Mouse (Mus musculus) activated CD4-positive, CD25-positive, alpha-beta regulatory T cell, adult 4 months (primary cell): ENCODE data around the gene Raly. TPM values are rescaled to one million over a fixed set of nuclear protein-coding genes. Genes with fewer than 3 reads are reported as not detected.
"Not testable (repeated sequence)": the region's sequence is repeated elsewhere in the genome, so short reads cannot be mapped to it uniquely, and the experiment has no call there.

Experiments
- ATAC-seq: one replicate; pipeline ENCODE4 v1.8.0; 2017
- polyA plus RNA-seq, 2 experiments: library from polyadenylated mRNA; unstranded; fragments of 100-300 nt; shearing (Covaris generic); gene quantifications; one replicate each; pipeline ENCODE4 v1.2.1; 2017

The Raly gene
- polyA plus RNA-seq, 2 experiments from 2014 or later = 10.4 to 19.3 TPM

GRCm38 (mm10) chr2:154836537-154836936 lies 45.6 kb downstream of the Raly start:
- peak; percentile 43 for ATAC-seq

GRCm38 (mm10) chr2:154848086-154848485 lies 57.2 kb downstream of the Raly start:
- ATAC-seq = no peak

- peak; percentile 40 for ATAC-seq
Observed at GRCm38 (mm10) chr2:154855383-154855782, 64.5 kb downstream of the Raly start.

DNA sequence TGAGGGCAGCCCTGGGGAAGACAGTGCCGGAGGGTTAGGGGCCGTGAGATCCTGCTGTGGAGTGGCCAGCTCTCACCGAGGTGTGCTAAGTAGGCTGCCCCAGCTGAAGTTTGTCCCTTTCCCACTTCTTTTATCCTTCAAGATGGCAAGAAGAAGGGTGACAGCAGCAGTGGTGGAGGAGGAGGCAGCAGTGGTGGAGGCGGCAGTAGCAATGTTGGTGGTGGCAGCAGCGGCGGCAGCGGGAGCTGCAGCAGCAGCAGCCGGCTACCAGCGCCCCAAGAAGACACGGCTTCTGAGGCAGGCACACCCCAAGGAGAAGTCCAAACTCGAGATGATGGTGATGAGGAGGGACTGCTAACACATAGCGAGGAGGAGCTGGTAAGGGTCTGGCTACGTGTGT lies 72.8 kb downstream of the Raly start:
- no peak for ATAC-seq

DNA sequence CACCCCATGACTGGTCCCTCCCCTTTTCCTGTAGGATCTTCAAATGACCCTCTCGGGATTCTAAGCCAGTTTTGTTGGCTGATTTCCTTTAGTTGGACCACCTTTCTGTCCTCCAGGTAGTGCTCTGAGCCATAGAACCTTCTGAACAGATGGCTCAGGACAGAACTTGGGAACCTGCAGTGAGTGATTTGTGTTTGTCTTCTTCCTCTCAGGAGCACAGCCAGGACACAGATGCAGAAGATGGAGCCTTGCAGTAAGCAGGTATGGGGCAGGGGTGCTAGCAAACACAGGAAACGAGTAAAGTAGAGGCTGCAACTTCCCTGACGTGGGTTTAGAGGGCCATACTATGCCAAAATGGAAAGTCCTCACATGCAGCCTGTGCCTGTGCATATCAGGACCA lies 74.8 kb downstream of the Raly start:
- no peak for ATAC-seq

GRCm38 (mm10) chr2:154868106-154868505 lies 77.2 kb downstream of the Raly start:
- ATAC-seq = no peak

- no peak for ATAC-seq
Observed at GRCm38 (mm10) chr2:154869954-154870641, 79.2 kb downstream of the Raly start.

- ATAC-seq = no peak
Observed at GRCm38 (mm10) chr2:154876621-154877020, 85.7 kb downstream of the Raly start.

GRCm38 (mm10) chr2:154891585-154891984 lies 100.7 kb downstream of the Raly start:
- ATAC-seq = no peak

DNA sequence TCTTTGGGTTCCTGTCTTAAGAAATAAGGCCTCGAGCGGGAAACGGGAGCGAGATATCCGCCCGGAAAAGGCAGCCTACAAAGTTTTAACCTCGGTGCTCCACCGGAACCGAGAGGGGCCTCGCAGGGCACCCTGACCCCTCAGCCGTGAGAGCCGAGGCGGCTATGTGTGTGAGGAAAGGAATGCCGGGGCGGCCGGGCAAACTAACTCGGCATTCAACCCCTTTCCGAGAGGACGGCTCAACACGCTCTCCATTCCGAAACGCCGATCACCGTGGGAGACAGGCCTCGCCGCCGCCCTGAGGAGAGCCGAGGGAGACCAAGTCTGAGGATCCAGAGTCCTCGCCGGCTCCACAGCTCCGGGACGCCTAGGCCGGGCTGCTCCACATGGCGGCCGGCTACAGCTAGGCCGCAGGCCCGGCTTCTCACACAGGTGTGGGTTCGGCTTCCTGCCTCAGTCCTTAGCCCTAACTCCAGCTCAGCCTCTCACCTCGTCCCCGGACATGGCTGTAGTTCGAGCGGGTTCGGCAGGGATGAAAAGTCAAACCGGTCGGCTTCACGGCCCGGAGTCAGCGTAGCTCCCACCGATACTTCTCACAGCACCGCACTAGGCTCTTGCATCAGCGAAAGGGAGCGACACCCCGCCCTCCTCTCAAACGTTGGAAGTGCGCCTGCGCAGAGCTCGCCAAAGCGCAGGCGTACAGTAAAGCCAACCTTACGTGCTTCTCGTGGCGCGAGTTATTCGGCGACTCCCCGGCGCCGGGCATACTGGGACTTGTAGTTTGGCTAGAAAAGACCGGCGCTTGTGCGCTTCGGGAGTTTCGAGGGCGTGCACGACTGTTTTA lies 101.5 kb downstream of the Raly start, which contains the start of gene Eif2s2:
Gene Eif2s2 (minus strand): TSS at position 735 of the 844 bp plus-strand sequence.
- ATAC-seq = peak; percentile 94

DNA sequence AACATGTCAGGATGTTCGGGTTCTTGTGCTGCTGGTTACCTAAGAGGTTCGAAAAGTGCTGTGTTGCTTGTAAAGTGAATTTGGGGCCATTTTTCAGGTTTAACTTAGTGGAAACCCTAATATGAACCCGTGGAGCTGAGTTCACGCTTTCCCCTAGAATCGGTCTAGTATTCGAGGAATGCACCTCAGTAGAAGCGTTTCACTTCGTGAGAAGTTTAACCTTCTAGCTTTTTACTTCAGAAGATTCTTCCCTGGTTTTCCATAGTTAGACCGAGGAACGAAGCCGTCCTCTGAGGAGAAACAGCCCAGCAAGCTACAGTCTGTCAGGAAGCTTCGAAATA lies 102.1 kb downstream of the Raly start:
- no peak for ATAC-seq

DNA sequence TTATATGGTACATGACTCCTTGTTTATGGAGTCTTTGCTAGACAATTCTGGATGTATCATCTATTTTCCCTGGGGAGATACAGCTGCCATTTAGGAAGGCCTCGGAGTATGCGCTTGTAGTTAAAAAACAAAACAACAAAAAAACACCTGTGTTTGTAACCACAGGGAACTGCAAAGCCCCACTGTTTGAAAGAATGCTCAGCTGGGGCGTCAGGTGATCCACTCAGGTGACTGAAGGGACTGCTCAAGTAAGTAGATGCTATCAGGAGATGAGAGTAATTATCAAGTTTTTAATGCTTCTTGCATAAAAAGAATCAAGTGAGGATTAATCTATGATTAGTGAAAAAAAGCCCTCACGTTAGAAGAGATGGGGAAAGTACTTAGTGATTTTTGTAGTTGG lies 102.7 kb downstream of the Raly start:
- no peak for ATAC-seq

DNA sequence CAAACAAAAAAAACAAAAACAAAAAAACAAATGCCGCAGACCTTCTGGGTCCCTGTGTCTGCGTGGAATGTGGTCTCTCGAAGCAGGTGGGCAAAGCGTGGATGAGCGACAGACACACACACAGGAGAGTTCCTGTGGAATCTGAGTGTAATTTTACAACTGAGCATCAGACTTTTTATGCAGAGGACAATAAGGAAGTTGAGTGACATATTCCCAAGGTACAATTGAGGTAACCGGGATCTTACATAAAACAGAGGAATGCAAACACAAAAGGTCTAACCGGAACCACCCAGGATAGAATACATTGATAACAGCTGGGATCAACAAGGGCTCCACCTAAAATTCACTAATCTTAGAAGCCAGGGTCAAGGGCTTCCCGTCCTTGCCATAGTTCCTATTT lies 108.1 kb downstream of the Raly start:
- ATAC-seq = not testable (repeated sequence)

DNA sequence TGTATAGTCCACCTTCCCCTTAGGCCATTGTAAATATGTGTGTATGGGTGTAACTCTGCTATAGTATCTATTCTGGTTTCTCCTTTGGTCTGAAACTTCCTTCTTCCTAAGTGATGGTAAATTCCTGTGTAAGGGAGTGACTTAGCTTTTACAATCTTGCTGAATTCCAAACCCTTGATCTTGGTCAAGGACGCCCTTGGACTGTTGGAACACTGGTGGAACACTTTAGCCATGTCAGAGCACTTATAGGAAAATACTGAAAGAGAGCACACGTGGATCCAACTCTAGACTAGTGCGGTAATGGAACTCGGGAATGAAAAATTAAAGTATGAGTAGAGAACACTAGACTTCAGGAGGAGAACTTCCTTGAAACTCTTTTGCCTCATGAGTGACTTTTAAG lies 108.5 kb downstream of the Raly start:
- not testable (repeated sequence) for ATAC-seq

DNA sequence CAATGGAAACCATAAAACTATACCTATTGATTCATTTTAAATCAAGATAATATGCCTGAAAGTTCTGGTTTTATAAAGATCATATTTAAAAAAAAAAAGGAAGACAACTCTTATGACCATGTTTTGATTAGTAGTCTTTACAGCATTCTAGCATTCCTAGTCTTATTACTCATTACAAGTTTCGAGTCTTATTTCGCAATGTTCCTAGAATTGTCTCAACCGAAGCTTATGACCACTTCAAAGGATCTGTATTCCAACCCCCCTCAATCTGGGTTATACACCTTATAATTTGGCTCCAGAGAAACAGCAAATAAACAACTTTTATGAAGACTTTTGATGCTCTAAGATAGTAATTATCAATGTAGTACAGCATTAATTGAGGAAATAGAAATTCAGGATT lies 111.2 kb downstream of the Raly start:
- no peak for ATAC-seq

DNA sequence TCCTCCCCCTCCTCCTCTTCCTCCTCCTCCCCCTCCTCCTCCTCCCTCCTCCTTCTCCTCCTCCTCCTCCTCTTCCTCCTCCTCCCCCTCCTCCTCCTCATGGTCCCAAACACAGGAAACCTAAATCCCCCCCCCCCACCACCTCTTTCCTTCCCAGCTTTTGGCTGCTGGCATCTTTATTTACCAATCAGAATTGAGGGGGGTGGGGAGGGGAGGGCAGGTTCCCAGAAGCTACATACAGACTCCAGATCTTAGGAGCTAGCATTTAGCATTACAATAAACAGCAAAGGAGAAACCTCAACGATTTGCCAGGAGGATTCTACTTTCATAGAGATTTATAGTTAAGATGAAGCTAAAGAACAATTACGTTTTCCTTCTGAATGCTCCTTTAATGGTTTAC lies 114.9 kb downstream of the Raly start:
- no peak for ATAC-seq

DNA sequence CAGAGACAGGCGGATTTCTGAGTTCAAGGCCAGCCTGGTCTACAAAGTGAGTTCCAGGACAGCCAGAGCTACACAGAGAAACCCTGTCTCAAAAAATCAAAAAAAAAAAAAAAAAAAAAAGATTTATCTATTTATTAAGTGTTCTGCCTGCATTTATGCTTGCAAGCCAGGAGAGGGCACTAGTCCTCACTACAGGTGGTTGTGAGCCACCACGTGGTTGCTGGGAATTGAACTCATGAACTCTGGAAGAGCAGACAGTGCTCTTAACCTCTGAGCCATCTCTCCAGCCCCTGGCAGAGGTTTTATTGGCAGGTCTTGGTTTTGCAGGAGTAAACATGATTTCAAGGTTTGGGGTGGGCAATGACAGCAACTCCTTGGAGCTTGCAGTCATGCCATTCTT lies 117.3 kb downstream of the Raly start:
- not testable (repeated sequence) for ATAC-seq

DNA sequence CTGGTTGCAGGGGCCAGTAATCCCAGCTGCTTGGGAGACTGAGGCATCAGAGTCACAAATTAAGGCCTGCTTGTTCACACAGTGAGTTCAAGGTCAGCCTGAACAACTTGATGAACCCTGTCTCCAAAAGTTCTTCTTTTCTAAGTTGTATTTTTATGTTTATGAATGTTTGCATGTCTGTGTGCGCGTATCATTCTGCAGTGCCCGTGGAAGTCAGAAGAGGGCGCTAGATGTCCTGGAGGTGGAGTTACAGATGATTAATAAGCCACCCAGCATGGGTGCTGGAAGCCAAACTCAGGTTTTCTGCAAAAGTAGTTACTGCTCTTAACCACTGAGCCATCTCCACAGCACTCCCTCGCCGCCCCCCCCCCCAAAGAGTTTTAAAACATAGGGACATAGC lies 118.9 kb downstream of the Raly start:
- no peak for ATAC-seq

DNA sequence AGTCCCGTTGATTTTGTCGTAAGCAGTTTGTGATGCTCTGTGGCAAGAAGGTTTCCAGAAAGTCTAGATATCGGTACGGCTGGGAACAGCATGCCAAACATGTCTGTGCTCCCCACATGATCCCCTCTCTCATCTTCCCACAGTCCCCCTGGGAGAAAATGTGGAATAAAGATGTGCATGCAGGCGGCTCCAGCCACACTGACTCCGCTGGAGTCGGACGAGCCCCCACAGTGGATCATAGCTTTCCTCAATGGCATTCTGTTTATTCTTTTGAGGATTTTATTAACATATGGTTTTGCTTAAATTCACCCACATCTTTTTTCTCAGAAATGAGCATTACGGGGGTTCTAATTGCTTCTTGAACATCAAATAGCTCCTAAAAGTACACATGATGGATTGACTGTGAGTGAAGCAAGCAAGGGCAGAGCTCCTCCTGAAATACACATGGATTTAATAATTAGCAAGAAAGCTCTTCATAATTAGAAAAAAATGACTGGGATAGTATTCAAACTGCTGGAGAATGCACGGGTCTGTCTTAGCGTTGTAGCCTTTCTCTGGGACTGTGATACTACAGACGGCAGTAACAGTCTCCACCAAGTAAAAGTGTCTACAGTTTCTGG lies 125.1 kb downstream of the Raly start:
- ATAC-seq = no peak

DNA sequence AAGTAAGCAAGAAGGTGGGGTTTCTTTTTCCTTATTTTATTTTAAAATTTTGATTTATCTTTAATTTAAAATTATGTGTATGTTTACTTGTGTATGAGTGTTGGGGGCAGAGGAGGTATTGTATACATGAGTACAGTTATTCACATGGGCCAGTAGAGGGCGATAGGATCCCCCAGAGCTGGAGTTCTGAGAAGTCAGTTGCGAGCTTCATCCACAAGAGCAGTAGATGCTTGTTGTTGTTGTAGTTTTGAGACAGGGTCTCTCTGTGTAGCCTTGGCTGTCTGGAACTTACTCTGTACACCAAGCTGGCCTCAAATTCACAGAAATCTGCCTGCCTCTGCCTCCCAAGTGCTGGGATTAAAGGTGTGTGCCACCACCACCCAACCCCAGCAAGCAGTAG lies 125.7 kb downstream of the Raly start:
- ATAC-seq = no peak
